Mouse (Mus musculus) forebrain, embryonic 12.5 days (tissue): ENCODE measurements around the gene Rnd3. TPM values are rescaled to one million over a fixed set of nuclear protein-coding genes. Genes with fewer than 3 reads are reported as not detected.

Source experiments
- ATAC-seq: fragments of 200-750 bp; cut with Nextera tagmentation; 2 replicates; pipeline ENCODE4 v1.8.0; 2017; ENCODE audit warnings: moderate TSS enrichment; ENCODE audit not compliant: low FRiP score
- H3K27ac ChIP-seq: fragments of 300-500 bp; sonication (generic); 2 replicates; pipeline ENCODE4 v1.5.1; 2016; ENCODE audit warnings: mild to moderate bottlenecking
- H3K27me3 ChIP-seq: fragments of 300-500 bp; sonication (generic); 2 replicates; pipeline ENCODE4 v1.6.1; 2016; ENCODE audit warnings: mild to moderate bottlenecking
- H3K36me3 ChIP-seq: fragments of 300-500 bp; sonication (generic); replicated peaks from 2 replicates; pipeline ENCODE4 v1.6.1; 2016; ENCODE audit warnings: mild to moderate bottlenecking
- H3K4me1 ChIP-seq: fragments of 300-500 bp; sonication (generic); 2 replicates; pipeline ENCODE4 v1.6.1; 2016
- H3K4me2 ChIP-seq: fragments of 300-500 bp; sonication (generic); 2 replicates; pipeline ENCODE4 v1.6.1; 2016; ENCODE audit warnings: mild to moderate bottlenecking, moderate library complexity
- H3K4me3 ChIP-seq: fragments of 300-500 bp; sonication (generic); replicated peaks from 2 replicates; pipeline ENCODE4 v1.5.1; 2016; ENCODE audit warnings: mild to moderate bottlenecking
- H3K9ac ChIP-seq: fragments of 300-500 bp; sonication (generic); 2 replicates; pipeline ENCODE4 v1.6.1; 2016; ENCODE audit warnings: mild to moderate bottlenecking
- H3K9me3 ChIP-seq: fragments of 300-500 bp; sonication (generic); 2 replicates; pipeline ENCODE4 v1.6.1; 2016
- WGBS: fragments of 180-500 bp; shearing (Covaris S2); methylation state at CpG from one replicate; pipeline ENCODE4 v1.1.7; 2016; 5-methylcytosine and 5-hydroxymethylcytosine counted together
- polyA plus RNA-seq: library from polyadenylated mRNA; unstranded; fragments of >200 nt; fragmentation: Nextera tagmentation; extraction: Ambion mirVana; gene quantifications from 2 replicates; pipeline ENCODE4 v1.2.1, GENCODE M21; 2016

The Rnd3 gene
- 201 and 236 TPM in 2 replicates for polyA plus RNA-seq

DNA sequence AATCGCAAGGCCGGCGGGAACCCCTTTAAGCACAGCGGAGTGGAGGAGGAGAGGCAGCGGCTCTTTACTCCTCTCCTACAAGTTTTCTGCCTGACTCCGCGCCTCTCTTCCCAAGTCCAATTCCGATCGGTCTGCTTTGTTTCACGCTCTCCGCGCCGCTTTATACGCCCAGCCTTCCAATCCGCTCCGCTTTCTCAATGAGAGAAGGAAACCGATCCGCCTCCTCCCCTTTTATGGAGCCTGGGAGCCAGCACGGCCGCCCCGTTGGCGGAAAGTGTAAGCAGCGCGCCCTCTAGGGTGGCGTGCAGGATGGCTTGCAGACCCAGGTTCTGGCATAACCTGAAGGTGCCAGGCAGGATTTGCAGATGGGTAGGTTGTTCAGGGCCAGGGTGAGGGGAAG, at the start of gene Rnd3:
Gene Rnd3, minus strand, starts transcription at position 137 of the 400 bp plus-strand sequence.
- peak within 1 kb of the TSS; percentile 98 for H3K9ac ChIP-seq
- H3K4me2 ChIP-seq = peak within 1 kb of the TSS; percentile 70
- peak; percentile 79 for ATAC-seq
- H3K27ac ChIP-seq = peak within 1 kb of the TSS; percentile 92
- H3K9me3 ChIP-seq = no peaks in the 10 kb centered on the region
- H3K27me3 ChIP-seq = peaks cover 4% of the 10 kb centered on the region; the same call in 1 of the 2 replicates
- H3K4me3 ChIP-seq = peak within 1 kb of the TSS; percentile 93
- WGBS = under 1% methylated on average over 25 of the region's 25 CpGs
- H3K4me1 ChIP-seq = peaks cover 18% of the 10 kb centered on the region
- H3K36me3 ChIP-seq = no peaks in the 10 kb centered on the region

- H3K4me3 ChIP-seq = no peak overlapping the region
- H3K9ac ChIP-seq = no peak overlapping the region
- WGBS = 63% methylated on average over 2 of the region's 2 CpGs
- no peak overlapping the region for H3K4me2 ChIP-seq
- ATAC-seq = no peak
- no peaks in the 10 kb centered on the region for H3K9me3 ChIP-seq
- no peaks in the 10 kb centered on the region for H3K27me3 ChIP-seq
- H3K36me3 ChIP-seq = no peaks in the 10 kb centered on the region
- H3K4me1 ChIP-seq = no peaks in the 10 kb centered on the region
- no peak overlapping the region for H3K27ac ChIP-seq
Measured at GRCm38 (mm10) chr2:51192319-51192718, 43.4 kb upstream of the Rnd3 start.

DNA sequence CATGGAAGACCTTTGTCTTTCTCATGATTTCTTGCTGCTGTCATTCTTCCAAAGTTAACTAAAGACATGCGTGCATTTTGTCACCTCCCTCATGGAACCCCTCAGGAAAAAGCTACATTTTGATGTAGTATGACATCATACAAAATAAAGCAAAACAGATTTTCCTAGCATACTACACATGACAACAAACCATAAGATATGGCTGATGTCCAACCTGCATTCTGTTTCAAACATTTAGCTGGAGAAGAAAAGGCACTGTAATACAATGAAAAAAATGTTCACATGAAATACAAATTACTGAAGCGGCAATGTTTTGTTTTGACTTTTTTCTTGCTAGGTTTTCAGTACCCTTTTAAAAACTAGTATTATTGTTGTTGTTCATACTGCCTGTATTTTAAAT, 36.9 kb upstream of the Rnd3 start:
- Histone ChIP-seq H3K27me3 (no peaks in the 10 kb centered on the region), H3K4me2 (no peak overlapping the region), H3K27ac (no peak overlapping the region), H3K9ac (no peak overlapping the region), H3K9me3 (no peaks in the 10 kb centered on the region), H3K36me3 (no peaks in the 10 kb centered on the region), H3K4me1 (no peaks in the 10 kb centered on the region), H3K4me3 (no peak overlapping the region)
- 92% methylated on average over 2 of the region's 2 CpGs for WGBS
- ATAC-seq = no peak

GRCm38 (mm10) chr2:51182990-51183389, 34.1 kb upstream of the Rnd3 start:
- Histone ChIP-seq H3K27me3 (no peaks in the 10 kb centered on the region), H3K4me3 (no peak overlapping the region), H3K4me2 (no peak overlapping the region), H3K9me3 (no peaks in the 10 kb centered on the region), H3K27ac (no peak overlapping the region), H3K9ac (no peak overlapping the region), H3K36me3 (no peaks in the 10 kb centered on the region), H3K4me1 (no peaks in the 10 kb centered on the region)
- 95% methylated on average over 4 of the region's 4 CpGs for WGBS
- no peak for ATAC-seq

DNA sequence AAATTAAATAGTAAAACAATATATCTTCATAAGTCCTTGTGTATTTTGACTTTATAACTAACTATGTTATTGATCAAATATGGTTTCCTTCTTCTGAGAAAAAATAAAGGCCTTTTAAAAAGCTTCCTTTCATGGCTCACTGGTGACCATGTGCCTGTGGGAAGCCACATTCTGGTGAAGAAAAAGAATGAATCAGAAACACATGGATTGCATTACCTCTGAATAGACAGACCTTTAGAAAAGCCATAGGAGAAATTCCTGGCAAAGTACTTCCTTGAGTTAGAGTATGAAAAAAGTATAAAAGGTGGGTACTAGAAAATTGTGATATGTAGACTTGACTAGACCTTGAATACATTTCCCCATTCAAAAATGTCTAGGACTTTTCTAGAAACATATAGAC, 32.5 kb upstream of the Rnd3 start:
- Histone ChIP-seq H3K4me1 (no peaks in the 10 kb centered on the region), H3K4me2 (no peak overlapping the region), H3K9me3 (no peaks in the 10 kb centered on the region), H3K4me3 (no peak overlapping the region), H3K36me3 (no peaks in the 10 kb centered on the region), H3K9ac (no peak overlapping the region), H3K27ac (no peak overlapping the region), H3K27me3 (no peaks in the 10 kb centered on the region)
- no peak for ATAC-seq

GRCm38 (mm10) chr2:51179096-51179495, 30.2 kb upstream of the Rnd3 start:
- Histone ChIP-seq H3K4me2 (no peak overlapping the region), H3K36me3 (no peaks in the 10 kb centered on the region), H3K4me1 (no peaks in the 10 kb centered on the region; the same call in 1 of the 2 replicates), H3K27ac (no peak overlapping the region), H3K9ac (no peak overlapping the region), H3K4me3 (no peak overlapping the region), H3K9me3 (no peaks in the 10 kb centered on the region), H3K27me3 (no peaks in the 10 kb centered on the region)
- ATAC-seq = no peak
- 87% methylated on average over 3 of the region's 3 CpGs for WGBS

GRCm38 (mm10) chr2:51177615-51178014, 28.7 kb upstream of the Rnd3 start:
- no peak for ATAC-seq
- Histone ChIP-seq H3K4me2 (no peak overlapping the region), H3K36me3 (no peaks in the 10 kb centered on the region), H3K27me3 (no peaks in the 10 kb centered on the region), H3K4me1 (no peaks in the 10 kb centered on the region; the same call in 1 of the 2 replicates), H3K4me3 (no peak overlapping the region), H3K9ac (no peak overlapping the region), H3K9me3 (no peaks in the 10 kb centered on the region), H3K27ac (no peak overlapping the region)
- WGBS = 85% methylated on average over 3 of the region's 3 CpGs

DNA sequence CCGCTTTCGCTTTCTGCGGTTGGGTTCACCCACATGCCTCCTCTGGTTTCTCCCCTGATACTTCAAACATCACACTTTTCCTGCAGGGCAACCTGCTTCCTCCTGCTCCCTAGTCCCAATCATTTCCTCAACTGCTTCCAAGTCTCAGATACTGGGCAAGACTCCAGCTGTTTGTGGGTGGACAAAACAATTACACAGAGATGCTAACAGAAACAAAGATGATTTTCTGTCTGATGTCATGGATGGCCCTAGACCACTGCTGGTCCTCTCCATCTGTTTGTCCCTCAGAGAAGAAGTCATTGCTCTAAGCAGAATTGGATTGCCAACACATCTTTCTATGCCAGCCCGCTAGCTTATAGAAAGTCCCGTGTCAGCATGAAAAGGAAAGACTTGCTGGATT, 26.4 kb upstream of the Rnd3 start:
- Histone ChIP-seq H3K9ac (no peak overlapping the region), H3K36me3 (no peaks in the 10 kb centered on the region), H3K4me1 (no peaks in the 10 kb centered on the region; the same call in 1 of the 2 replicates), H3K27me3 (no peaks in the 10 kb centered on the region), H3K9me3 (no peaks in the 10 kb centered on the region), H3K4me3 (no peak overlapping the region), H3K4me2 (no peak overlapping the region), H3K27ac (no peak overlapping the region)
- 80% methylated on average over 5 of the region's 5 CpGs for WGBS
- ATAC-seq = no peak

- Histone ChIP-seq H3K27ac (no peak overlapping the region), H3K4me3 (no peak overlapping the region), H3K4me2 (no peak overlapping the region), H3K9ac (no peak overlapping the region), H3K9me3 (no peaks in the 10 kb centered on the region), H3K27me3 (no peaks in the 10 kb centered on the region), H3K36me3 (no peaks in the 10 kb centered on the region), H3K4me1 (no peaks in the 10 kb centered on the region)
- no peak for ATAC-seq
- WGBS = 86% methylated on average over 2 of the region's 2 CpGs
Measured at GRCm38 (mm10) chr2:51161110-51161509, 12.2 kb upstream of the Rnd3 start.

- H3K4me2 ChIP-seq = peak overlapping the region; percentile 70
- peak overlapping the region; percentile 92 for H3K27ac ChIP-seq
- H3K4me3 ChIP-seq = peak overlapping the region; percentile 93
- under 1% methylated on average over 20 of the region's 20 CpGs for WGBS
- H3K36me3 ChIP-seq = peaks cover 5% of the 10 kb centered on the region; the same call in 1 of the 2 replicates
- peaks cover 22% of the 10 kb centered on the region for H3K4me1 ChIP-seq
- peak overlapping the region; percentile 98 for H3K9ac ChIP-seq
- ATAC-seq = peak; percentile 54
- H3K27me3 ChIP-seq = peaks cover 4% of the 10 kb centered on the region; the same call in 1 of the 2 replicates
- H3K9me3 ChIP-seq = no peaks in the 10 kb centered on the region
Measured at GRCm38 (mm10) chr2:51148454-51148853, 457 bp downstream of the Rnd3 start.

- Histone ChIP-seq H3K9ac (peak overlapping the region; percentile 98), H3K27ac (peak overlapping the region; percentile 92), H3K4me3 (peak overlapping the region; percentile 93), H3K4me2 (peak overlapping the region; percentile 70), H3K9me3 (no peaks in the 10 kb centered on the region), H3K36me3 (peaks cover 9% of the 10 kb centered on the region; the same call in 1 of the 2 replicates), H3K27me3 (peaks cover 4% of the 10 kb centered on the region; the same call in 1 of the 2 replicates), H3K4me1 (peaks cover 26% of the 10 kb centered on the region)
- WGBS = under 1% methylated on average over 20 of the region's 20 CpGs
- ATAC-seq = peak; percentile 30; the same call in 1 of the 2 replicates
Measured at GRCm38 (mm10) chr2:51148065-51148407, 875 bp downstream of the Rnd3 start.

DNA sequence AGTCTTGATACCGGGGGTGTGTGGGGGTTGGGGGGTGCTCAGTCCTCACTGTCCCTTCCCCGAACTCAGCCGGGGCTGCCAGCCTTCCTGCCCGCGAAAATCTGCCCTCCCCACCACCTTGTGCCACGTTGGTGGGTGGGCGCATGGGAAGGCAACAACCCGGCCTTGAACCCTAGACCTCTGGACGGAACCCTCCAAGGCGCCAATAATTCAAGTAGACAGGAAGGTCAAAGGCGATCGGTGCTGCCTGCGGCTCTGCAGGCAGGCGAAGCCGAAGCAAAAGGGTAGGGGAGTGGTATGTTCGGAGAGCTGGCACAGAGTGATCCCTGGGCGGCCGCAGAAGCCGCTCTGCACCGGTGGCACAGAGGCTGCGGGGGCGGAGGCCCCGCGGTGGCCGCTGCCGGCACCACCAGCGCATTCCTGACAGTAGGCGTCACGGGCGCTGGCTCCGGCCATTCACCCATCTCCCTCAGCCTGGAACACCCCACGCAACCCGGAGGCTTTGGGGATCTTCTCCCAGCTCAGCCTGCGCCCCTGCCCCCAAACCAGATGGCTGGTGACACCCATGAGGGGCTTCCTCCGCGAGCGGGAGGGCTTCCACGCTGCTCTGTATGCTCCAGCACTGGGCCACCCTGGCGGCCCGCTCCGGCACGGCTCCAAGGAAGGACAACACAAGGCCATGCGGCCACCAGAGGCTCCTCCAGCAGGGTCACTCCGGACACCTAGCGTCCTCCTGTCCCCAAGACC, 1.4 kb downstream of the Rnd3 start:
- Histone ChIP-seq H3K4me2 (peak overlapping the region; percentile 70), H3K27me3 (peaks cover 4% of the 10 kb centered on the region; the same call in 1 of the 2 replicates), H3K4me1 (peaks cover 31% of the 10 kb centered on the region), H3K36me3 (peaks cover 12% of the 10 kb centered on the region; the same call in 1 of the 2 replicates), H3K9me3 (no peaks in the 10 kb centered on the region), H3K4me3 (peak overlapping the region; percentile 93), H3K27ac (peak overlapping the region; percentile 92), H3K9ac (peak overlapping the region; percentile 98)
- peak; percentile 62 for ATAC-seq
- under 1% methylated on average over 45 of the region's 45 CpGs for WGBS

- peak overlapping the region; percentile 70 for H3K4me2 ChIP-seq
Measured at GRCm38 (mm10) chr2:51146871-51147317, 2.0 kb downstream of the Rnd3 start.

More at GRCm38 (mm10) chr2:51146871-51147317, 2.0 kb downstream of the Rnd3 start:
- Histone ChIP-seq H3K4me1 (peaks cover 37% of the 10 kb centered on the region), H3K9me3 (no peaks in the 10 kb centered on the region), H3K9ac (peak overlapping the region; percentile 98), H3K36me3 (peaks cover 17% of the 10 kb centered on the region; the same call in 1 of the 2 replicates), H3K27ac (peak overlapping the region; percentile 92), H3K27me3 (peaks cover 1% of the 10 kb centered on the region; the same call in 1 of the 2 replicates), H3K4me3 (peak overlapping the region; percentile 93)
- 0% methylated on average over 18 of the region's 18 CpGs for WGBS
- peak; percentile 62 for ATAC-seq
